Mouse (Mus musculus): ENCODE measurements around the gene Dennd1c. TPM values are rescaled to one million over a fixed set of nuclear protein-coding genes. Genes with fewer than 3 reads are reported as not detected.
"Not testable (repeated sequence)": the region's sequence is repeated elsewhere in the genome, so short reads cannot be mapped to it uniquely, and the experiment has no call there.

Dennd1c gene
- polyA plus RNA-seq, 1 experiment = 7.2 TPM

- DNase-seq (ENCODE audit: low read depth, low spot score) = no peak
- 5% methylated on average over 13 of the region's 22 CpGs for WGBS
These were observed 19.3 kb downstream of the Dennd1c start, which contains the start of gene Crb3 for GRCm38 (mm10) chr17:57058891-57059485. Gene Crb3, plus strand, starts transcription at chr17:57059105.

- 70% methylated on average over 3 of the region's 3 CpGs for WGBS
- DNase-seq (ENCODE audit: low read depth, low spot score) = no peak
These were observed 22.1 kb downstream of the Dennd1c start for GRCm38 (mm10) chr17:57056246-57056645.

- 87% methylated on average over 4 of the region's 4 CpGs for WGBS
These were observed 26.6 kb downstream of the Dennd1c start for GRCm38 (mm10) chr17:57051679-57052078.

GRCm38 (mm10) chr17:57048816-57049215, 29.5 kb downstream of the Dennd1c start:
- WGBS = 92% methylated on average over 3 of the region's 3 CpGs

More at GRCm38 (mm10) chr17:57051679-57052078, 26.6 kb downstream of the Dennd1c start:
- DNase-seq (ENCODE audit: low read depth, low spot score) = not testable (repeated sequence)

GRCm38 (mm10) chr17:57047406-57047805, 30.9 kb downstream of the Dennd1c start:
- no peak for DNase-seq (ENCODE audit: low read depth, low spot score)
- WGBS = 79% methylated on average over 5 of the region's 5 CpGs

More at GRCm38 (mm10) chr17:57048816-57049215, 29.5 kb downstream of the Dennd1c start:
- DNase-seq (ENCODE audit: low read depth, low spot score) = no peak

- DNase-seq (ENCODE audit: low read depth, low spot score) = no peak
- WGBS = 68% methylated on average over 8 of the region's 8 CpGs
These were observed 36.8 kb downstream of the Dennd1c start, which contains the start of gene Slc25a41 for GRCm38 (mm10) chr17:57041554-57041953. Gene Slc25a41, minus strand, starts transcription at chr17:57041654.

- DNase-seq (ENCODE audit: low read depth, low spot score) = no peak
- 45% methylated on average over 8 of the region's 8 CpGs for WGBS
These were observed 39.3 kb downstream of the Dennd1c start for GRCm38 (mm10) chr17:57038978-57039377.

- DNase-seq (ENCODE audit: low read depth, low spot score) = no peak
- 89% methylated on average over 4 of the region's 4 CpGs for WGBS
These were observed 45.5 kb downstream of the Dennd1c start for GRCm38 (mm10) chr17:57032854-57033253.

GRCm38 (mm10) chr17:57031661-57032420, 46.5 kb downstream of the Dennd1c start:
- DNase-seq (ENCODE audit: low read depth, low spot score) = peak; percentile 100
- under 1% methylated on average over 38 of the region's 38 CpGs for WGBS

- WGBS = 1% methylated on average over 97 of the region's 99 CpGs
- DNase-seq (ENCODE audit: low read depth, low spot score) = no peak
These were observed 47.2 kb downstream of the Dennd1c start, which contains the start of gene Khsrp for GRCm38 (mm10) chr17:57030931-57031660. Gene Khsrp, minus strand, starts transcription at chr17:57031522.

GRCm38 (mm10) chr17:57029691-57030090, 48.6 kb downstream of the Dennd1c start:
- WGBS = 13% methylated on average over 8 of the region's 8 CpGs

GRCm38 (mm10) chr17:57027471-57027870, 50.8 kb downstream of the Dennd1c start:
- 83% methylated on average over 4 of the region's 4 CpGs for WGBS

More at GRCm38 (mm10) chr17:57029691-57030090, 48.6 kb downstream of the Dennd1c start:
- DNase-seq (ENCODE audit: low read depth, low spot score) = no peak

GRCm38 (mm10) chr17:57020960-57021359, 57.4 kb downstream of the Dennd1c start:
- no peak for DNase-seq (ENCODE audit: low read depth, low spot score)
- WGBS = 83% methylated on average over 5 of the region's 5 CpGs

More at GRCm38 (mm10) chr17:57027471-57027870, 50.8 kb downstream of the Dennd1c start:
- no peak for DNase-seq (ENCODE audit: low read depth, low spot score)

GRCm38 (mm10) chr17:57019693-57020092, 58.6 kb downstream of the Dennd1c start:
- DNase-seq (ENCODE audit: low read depth, low spot score) = no peak
- WGBS = 84% methylated on average over 2 of the region's 2 CpGs

Other genes starting within 250 kb of the Dennd1c start
- gene Rfx2, start 247.5 kb downstream of the Dennd1c start, polyA plus RNA-seq (2012; rRNA removed) = 6.2 and 9.9 TPM in 2 replicates
- not detected in 2 replicates for gene Acsbg2, start 204.1 kb downstream of the Dennd1c start, polyA plus RNA-seq (2012; rRNA removed)
- 0.15 and 0.19 TPM in 2 replicates for gene 1700061G19Rik, start 203.0 kb downstream of the Dennd1c start, polyA plus RNA-seq (2012; rRNA removed)
- gene Mllt1, start 143.1 kb downstream of the Dennd1c start, polyA plus RNA-seq (2012; rRNA removed) = 32.3 and 39.8 TPM in 2 replicates
- gene Acer1, start 96.4 kb downstream of the Dennd1c start, polyA plus RNA-seq (2012; rRNA removed) = 13.3 and 19.9 TPM in 2 replicates
- 124 and 128 TPM in 2 replicates for gene Clpp, start 88.2 kb downstream of the Dennd1c start, polyA plus RNA-seq (2012; rRNA removed)
- gene Alkbh7, start 81.2 kb downstream of the Dennd1c start, polyA plus RNA-seq (2012; rRNA removed) = 30.1 and 31.5 TPM in 2 replicates
- not detected in 2 replicates for gene Pspn, start 78.5 kb downstream of the Dennd1c start, polyA plus RNA-seq (2012; rRNA removed)
- gene Gtf2f1, start 67.2 kb downstream of the Dennd1c start, polyA plus RNA-seq (2012; rRNA removed) = 37.4 and 43.8 TPM in 2 replicates
- gene Gm17949, start 67.0 kb downstream of the Dennd1c start, polyA plus RNA-seq (2012; rRNA removed) = not detected in 2 replicates
- 45.6 and 60.9 TPM in 2 replicates for gene Khsrp, start 47.0 kb downstream of the Dennd1c start, polyA plus RNA-seq (2012; rRNA removed)
- gene Slc25a41, start 36.9 kb downstream of the Dennd1c start, polyA plus RNA-seq (2012; rRNA removed) = not detected in 2 replicates
- gene Crb3, start 19.4 kb downstream of the Dennd1c start, polyA plus RNA-seq (2012; rRNA removed) = 175 and 198 TPM in 2 replicates
- gene Slc25a23, start 18.7 kb downstream of the Dennd1c start, polyA plus RNA-seq (2012; rRNA removed) = 16.5 TPM in 2 replicates
- gene Tubb4a, start 9.3 kb upstream of the Dennd1c start, polyA plus RNA-seq (2012; rRNA removed) = 3.2 and 4.2 TPM in 2 replicates
- gene Tnfsf9, start 26.8 kb upstream of the Dennd1c start, polyA plus RNA-seq (2012; rRNA removed) = 3.3 and 3.5 TPM in 2 replicates
- 0.23 and 0.27 TPM in 2 replicates for gene Cd70, start 71.3 kb upstream of the Dennd1c start, polyA plus RNA-seq (2012; rRNA removed)
- 0.92 and 1.1 TPM in 2 replicates for gene Tnfsf14, start 115.7 kb upstream of the Dennd1c start, polyA plus RNA-seq (2012; rRNA removed)
- 72.7 and 75.6 TPM in 2 replicates for gene C3, start 149.6 kb upstream of the Dennd1c start, polyA plus RNA-seq (2012; rRNA removed)
- 43.2 and 58.0 TPM in 2 replicates for gene Gpr108, start 169.9 kb upstream of the Dennd1c start, polyA plus RNA-seq (2012; rRNA removed)
- gene Trip10, start 170.9 kb upstream of the Dennd1c start, polyA plus RNA-seq (2012; rRNA removed) = 26.4 and 28.5 TPM in 2 replicates
- 8.8 and 9.4 TPM in 2 replicates for gene Vav1, start 200.6 kb upstream of the Dennd1c start, polyA plus RNA-seq (2012; rRNA removed)

Measured in large intestine, adult 2 months (tissue).